Mouse (Mus musculus) heart, embryonic 12.5 days (tissue): ENCODE measurements at regions not wholly inside any gene's neighbourhood (a gene's known extent, or its start where the extent isn't known, plus 50 kb on each side); places are given as distances from the start of the nearest gene placed in this dataset.

Source experiments
- ATAC-seq: fragments of 200-750 bp; cut with Nextera tagmentation; 2 replicates; pipeline ENCODE4 v1.8.0; 2017; ENCODE audit warnings: moderate TSS enrichment, moderate library complexity; ENCODE audit not compliant: insufficient number of reproducible peaks, low FRiP score
- H3K27ac ChIP-seq: fragments of 300-500 bp; sonication (generic); 2 replicates; pipeline ENCODE4 v1.5.1; 2016; ENCODE audit warnings: mild to moderate bottlenecking, moderate library complexity; ENCODE audit not compliant: poor library complexity, severe bottlenecking
- H3K27me3 ChIP-seq: fragments of 300-500 bp; sonication (generic); replicated peaks from 2 replicates; pipeline ENCODE4 v1.6.1; 2016; ENCODE audit warnings: mild to moderate bottlenecking, moderate library complexity
- H3K36me3 ChIP-seq: fragments of 300-500 bp; sonication (generic); 2 replicates; pipeline ENCODE4 v1.6.1; 2016; ENCODE audit warnings: mild to moderate bottlenecking, moderate library complexity
- H3K4me1 ChIP-seq: fragments of 300-500 bp; sonication (generic); replicated peaks from 2 replicates; pipeline ENCODE4 v1.6.1; 2016; ENCODE audit warnings: mild to moderate bottlenecking
- H3K4me2 ChIP-seq: fragments of 300-500 bp; sonication (generic); 2 replicates; pipeline ENCODE4 v1.6.1; 2016; ENCODE audit warnings: mild to moderate bottlenecking, moderate library complexity
- H3K4me3 ChIP-seq: fragments of 300-500 bp; sonication (generic); 2 replicates; pipeline ENCODE4 v1.5.1; 2016; ENCODE audit warnings: mild to moderate bottlenecking
- H3K9ac ChIP-seq: fragments of 300-500 bp; sonication (generic); 2 replicates; pipeline ENCODE4 v1.6.1; 2016; ENCODE audit warnings: mild to moderate bottlenecking, moderate library complexity
- H3K9me3 ChIP-seq: fragments of 300-500 bp; sonication (generic); replicated peaks from 2 replicates; pipeline ENCODE4 v1.6.1; 2016; ENCODE audit warnings: mild to moderate bottlenecking, moderate library complexity
- WGBS: fragments of 180-500 bp; shearing (Covaris S2); methylation state at CpG from one replicate; pipeline ENCODE4 v1.1.7; 2016; 5-methylcytosine and 5-hydroxymethylcytosine counted together

- Histone ChIP-seq H3K4me2 (no peak overlapping the region), H3K4me1 (no peaks in the 10 kb centered on the region), H3K4me3 (no peak overlapping the region), H3K9ac (no peak overlapping the region), H3K27ac (no peak overlapping the region), H3K27me3 (no peaks in the 10 kb centered on the region), H3K9me3 (no peaks in the 10 kb centered on the region), H3K36me3 (no peaks in the 10 kb centered on the region)
- WGBS: 76% methylated on average over 10 of the region's 10 CpGs
- no peak for ATAC-seq
Observed at GRCm38 (mm10) chr16:24255037-24255436, 138.3 kb upstream of the Lpp start.

- Histone ChIP-seq H3K36me3 (no peaks in the 10 kb centered on the region), H3K27me3 (no peaks in the 10 kb centered on the region), H3K4me2 (no peak overlapping the region), H3K4me3 (no peak overlapping the region), H3K9ac (no peak overlapping the region), H3K9me3 (no peaks in the 10 kb centered on the region), H3K27ac (no peak overlapping the region), H3K4me1 (no peaks in the 10 kb centered on the region)
- no peak for ATAC-seq
Observed at GRCm38 (mm10) chr16:24254590-24254989, 138.7 kb upstream of the Lpp start.

DNA sequence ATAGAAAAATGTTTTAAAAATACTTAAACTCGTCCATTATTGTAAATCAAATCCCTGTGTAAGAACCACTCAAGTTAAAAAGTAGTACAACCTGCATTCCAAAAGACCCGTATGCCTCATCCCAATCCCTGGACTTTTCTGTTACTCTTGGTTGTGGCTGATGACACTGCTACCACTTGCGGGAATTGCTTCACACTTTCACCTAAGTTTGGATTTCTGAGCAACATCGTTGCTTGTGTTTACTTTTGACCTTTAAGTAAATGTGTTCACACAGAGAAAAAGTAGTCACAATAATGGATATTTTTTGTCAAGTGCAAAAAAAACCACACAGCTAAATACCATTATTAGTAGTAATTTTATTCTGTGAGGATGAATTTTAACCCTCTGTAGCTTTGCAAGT lies 139.2 kb upstream of the Lpp start:
- no peak overlapping the region for H3K27ac ChIP-seq
- no peaks in the 10 kb centered on the region for H3K36me3 ChIP-seq
- H3K4me2 ChIP-seq: no peak overlapping the region
- H3K4me1 ChIP-seq: no peaks in the 10 kb centered on the region
- H3K4me3 ChIP-seq: no peak overlapping the region
- no peaks in the 10 kb centered on the region for H3K9me3 ChIP-seq
- H3K9ac ChIP-seq: no peak overlapping the region
- 76% methylated on average over 4 of the region's 4 CpGs for WGBS
- no peaks in the 10 kb centered on the region for H3K27me3 ChIP-seq
- ATAC-seq: no peak

- no peak overlapping the region for H3K27ac ChIP-seq
- H3K4me1 ChIP-seq: no peaks in the 10 kb centered on the region
- 67% methylated on average over 5 of the region's 5 CpGs for WGBS
- H3K4me2 ChIP-seq: no peak overlapping the region
- ATAC-seq: no peak
- no peak overlapping the region for H3K9ac ChIP-seq
- H3K9me3 ChIP-seq: no peaks in the 10 kb centered on the region
- no peaks in the 10 kb centered on the region for H3K36me3 ChIP-seq
- H3K27me3 ChIP-seq: no peaks in the 10 kb centered on the region
- no peak overlapping the region for H3K4me3 ChIP-seq
Observed at GRCm38 (mm10) chr16:24247291-24247690, 146.0 kb upstream of the Lpp start.

DNA sequence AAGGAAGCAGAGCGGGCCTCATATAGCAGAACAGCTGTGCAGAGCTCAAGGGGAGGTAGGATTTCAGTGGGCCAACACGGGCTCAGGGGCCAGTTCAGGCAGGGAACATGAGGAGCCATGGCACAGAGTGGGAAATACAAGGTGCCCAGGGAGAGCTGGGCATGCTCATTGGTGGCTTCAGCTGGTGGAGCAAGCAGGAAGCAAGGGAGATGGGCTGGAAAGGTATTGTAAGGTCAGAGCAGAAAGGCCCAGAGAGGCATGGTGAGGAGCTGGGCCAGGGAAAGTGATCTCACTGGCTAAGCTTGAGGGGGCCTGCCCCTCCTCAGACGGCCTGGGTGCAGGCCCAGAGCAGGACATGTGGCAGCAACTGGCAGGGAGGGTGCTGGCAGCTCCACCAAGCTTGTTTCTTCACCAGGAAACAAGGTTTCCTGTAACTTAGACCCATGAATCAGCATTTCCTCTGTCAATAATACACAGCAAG lies 155.2 kb upstream of the Lpp start:
- 72% methylated on average over 3 of the region's 3 CpGs for WGBS
- H3K4me1 ChIP-seq: peaks cover 10% of the 10 kb centered on the region
- no peak overlapping the region for H3K4me2 ChIP-seq
- ATAC-seq: 0 out of 2 replicates have a peak, but pooled peaks have one; percentile 53
- H3K4me3 ChIP-seq: no peak overlapping the region
- H3K9ac ChIP-seq: no peak overlapping the region
- H3K36me3 ChIP-seq: no peaks in the 10 kb centered on the region
- no peak overlapping the region for H3K27ac ChIP-seq
- H3K27me3 ChIP-seq: no peaks in the 10 kb centered on the region
- no peaks in the 10 kb centered on the region for H3K9me3 ChIP-seq

DNA sequence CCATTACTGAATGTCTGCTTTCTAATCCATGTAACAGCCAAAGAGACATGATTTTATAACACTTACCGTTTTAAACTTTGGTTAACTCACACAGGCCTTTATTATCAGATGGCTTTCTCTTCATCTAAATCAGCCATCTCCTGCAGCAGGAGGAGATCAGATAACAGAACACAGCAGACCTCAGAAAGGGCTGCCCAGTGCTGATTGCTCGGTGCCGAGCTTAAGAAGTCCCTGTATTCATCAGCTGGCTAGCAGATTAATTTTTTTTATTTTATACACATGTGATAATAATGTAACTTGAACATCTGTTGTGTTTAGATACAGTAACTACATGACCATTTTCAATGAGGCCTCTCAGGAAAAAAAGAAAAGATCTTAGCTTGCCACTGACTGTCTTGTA lies 155.9 kb upstream of the Lpp start:
- no peak overlapping the region for H3K27ac ChIP-seq
- no peaks in the 10 kb centered on the region for H3K36me3 ChIP-seq
- no peaks in the 10 kb centered on the region for H3K9me3 ChIP-seq
- no peak for ATAC-seq
- no peak overlapping the region for H3K4me3 ChIP-seq
- H3K4me2 ChIP-seq: no peak overlapping the region
- no peaks in the 10 kb centered on the region for H3K27me3 ChIP-seq
- H3K4me1 ChIP-seq: peaks cover 10% of the 10 kb centered on the region
- H3K9ac ChIP-seq: no peak overlapping the region
- 80% methylated on average over 3 of the region's 3 CpGs for WGBS

- no peak for ATAC-seq
- Histone ChIP-seq H3K27ac (no peak overlapping the region), H3K36me3 (no peaks in the 10 kb centered on the region), H3K9ac (no peak overlapping the region), H3K27me3 (no peaks in the 10 kb centered on the region), H3K4me2 (no peak overlapping the region), H3K4me1 (peaks cover 10% of the 10 kb centered on the region), H3K4me3 (no peak overlapping the region), H3K9me3 (no peaks in the 10 kb centered on the region)
- 89% methylated on average over 3 of the region's 3 CpGs for WGBS
Observed at GRCm38 (mm10) chr16:24237013-24237412, 156.3 kb upstream of the Lpp start.

- Histone ChIP-seq H3K27me3 (0 out of 2 replicates have a peak, but pooled peaks cover 2% of the 10 kb centered on the region), H3K4me3 (no peak overlapping the region), H3K36me3 (no peaks in the 10 kb centered on the region), H3K9me3 (no peaks in the 10 kb centered on the region), H3K4me2 (no peak overlapping the region), H3K4me1 (peaks cover 10% of the 10 kb centered on the region), H3K27ac (no peak overlapping the region), H3K9ac (no peak overlapping the region)
- whole genome bisulfite sequencing: 67% methylated on average over 3 of the region's 3 CpGs
- no peak for ATAC-seq
Observed at GRCm38 (mm10) chr16:24236511-24236910, 156.8 kb upstream of the Lpp start.

DNA sequence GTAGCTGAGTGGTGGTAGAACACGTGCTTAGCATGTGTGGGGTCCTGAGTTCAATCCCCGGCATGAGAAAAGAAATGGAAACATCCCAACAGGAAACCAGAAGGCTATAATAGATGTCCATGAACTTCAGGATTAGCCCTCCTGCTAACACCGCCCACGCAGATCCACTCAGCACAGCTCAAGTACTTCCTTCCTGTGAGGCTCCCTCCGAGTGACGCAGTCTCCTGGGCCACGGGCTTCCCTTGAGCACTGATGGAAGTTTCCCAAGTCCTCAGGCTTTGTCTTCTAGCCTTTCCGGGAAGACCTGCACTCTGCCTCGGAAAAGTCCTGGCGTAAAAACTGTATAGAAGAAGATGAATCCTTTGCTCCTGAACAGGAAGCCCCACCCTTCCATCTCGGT lies 158.5 kb upstream of the Lpp start:
- Histone ChIP-seq H3K4me1 (peaks cover 10% of the 10 kb centered on the region), H3K27me3 (0 out of 2 replicates have a peak, but pooled peaks cover 4% of the 10 kb centered on the region), H3K4me2 (no peak overlapping the region), H3K9ac (no peak overlapping the region), H3K9me3 (no peaks in the 10 kb centered on the region), H3K4me3 (no peak overlapping the region), H3K36me3 (no peaks in the 10 kb centered on the region), H3K27ac (no peak overlapping the region)
- ATAC-seq: no peak
- WGBS: 60% methylated on average over 11 of the region's 11 CpGs

DNA sequence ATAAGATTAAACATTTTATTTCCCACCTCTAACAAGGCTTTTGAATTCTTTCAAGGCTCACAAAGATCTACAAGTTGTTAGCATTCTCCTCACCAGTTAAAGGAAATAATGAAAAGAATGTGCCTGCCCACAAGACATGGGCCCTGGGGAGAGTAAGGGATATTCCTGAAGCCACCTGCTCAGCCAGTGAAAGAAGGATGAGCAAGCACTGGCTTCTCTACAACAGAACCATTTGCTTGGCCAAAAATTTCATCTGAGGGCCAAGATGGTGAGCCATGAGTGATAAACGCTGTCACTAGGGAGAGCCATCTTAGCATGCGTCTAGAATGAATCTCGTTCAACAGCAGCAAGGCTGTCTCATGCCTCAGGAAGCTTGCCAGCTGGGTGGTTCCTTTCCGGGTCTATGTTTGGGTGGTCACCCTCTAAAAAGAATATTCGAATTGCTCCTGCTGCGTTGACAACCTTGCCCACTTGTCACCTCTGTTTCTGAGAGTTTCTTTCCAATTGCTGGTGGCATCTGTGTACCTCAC lies 161.2 kb upstream of the Lpp start:
- Histone ChIP-seq H3K27ac (no peak overlapping the region), H3K4me3 (no peak overlapping the region), H3K4me2 (no peak overlapping the region), H3K36me3 (no peaks in the 10 kb centered on the region), H3K27me3 (0 out of 2 replicates have a peak, but pooled peaks cover 4% of the 10 kb centered on the region), H3K9me3 (no peaks in the 10 kb centered on the region), H3K9ac (no peak overlapping the region), H3K4me1 (peaks cover 4% of the 10 kb centered on the region; the same call in 1 of the 2 replicates)
- ATAC-seq: no peak
- 83% methylated on average over 6 of the region's 6 CpGs for WGBS

DNA sequence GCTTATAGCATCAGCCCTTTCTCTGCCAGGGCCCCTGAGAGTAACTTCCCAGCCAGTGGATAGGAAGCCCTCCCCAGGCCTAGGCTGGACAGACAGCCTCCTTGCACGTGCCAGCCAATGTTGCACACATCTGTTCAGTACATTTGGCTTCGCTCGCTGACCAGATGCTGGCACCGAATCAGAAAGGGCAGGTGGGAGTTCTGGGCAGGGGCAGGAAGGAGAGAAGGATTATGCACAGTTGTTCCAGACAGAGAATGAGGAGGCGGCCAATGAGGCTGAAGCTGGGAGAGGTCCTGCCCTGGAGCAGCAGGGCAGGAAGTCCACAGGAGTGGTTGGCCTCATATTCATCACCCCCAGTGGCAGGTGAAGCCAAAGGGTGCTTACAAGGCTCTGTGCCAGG lies 161.8 kb upstream of the Lpp start:
- Histone ChIP-seq H3K27me3 (0 out of 2 replicates have a peak, but pooled peaks cover 4% of the 10 kb centered on the region), H3K27ac (no peak overlapping the region), H3K4me2 (no peak overlapping the region), H3K9me3 (no peaks in the 10 kb centered on the region), H3K4me3 (no peak overlapping the region), H3K9ac (no peak overlapping the region), H3K4me1 (peaks cover 4% of the 10 kb centered on the region; the same call in 1 of the 2 replicates), H3K36me3 (no peaks in the 10 kb centered on the region)
- no peak for ATAC-seq
- 79% methylated on average over 5 of the region's 5 CpGs for WGBS

- H3K9me3 ChIP-seq: no peaks in the 10 kb centered on the region
- H3K4me3 ChIP-seq: no peak overlapping the region
- WGBS: 77% methylated on average over 7 of the region's 7 CpGs
- H3K9ac ChIP-seq: no peak overlapping the region
- no peak for ATAC-seq
- H3K4me1 ChIP-seq: no peaks in the 10 kb centered on the region
- no peak overlapping the region for H3K27ac ChIP-seq
- no peaks in the 10 kb centered on the region for H3K36me3 ChIP-seq
- no peak overlapping the region for H3K4me2 ChIP-seq
- H3K27me3 ChIP-seq: 0 out of 2 replicates have a peak, but pooled peaks cover 4% of the 10 kb centered on the region
Observed at GRCm38 (mm10) chr16:24229002-24229607, 164.2 kb upstream of the Lpp start.
